Mouse (Mus musculus): ENCODE measurements around the gene Pid1. TPM values are rescaled to one million over a fixed set of nuclear protein-coding genes. Genes with fewer than 3 reads are reported as not detected.

Gene Pid1
- 20.3 TPM for polyA plus RNA-seq (2021)

DNA sequence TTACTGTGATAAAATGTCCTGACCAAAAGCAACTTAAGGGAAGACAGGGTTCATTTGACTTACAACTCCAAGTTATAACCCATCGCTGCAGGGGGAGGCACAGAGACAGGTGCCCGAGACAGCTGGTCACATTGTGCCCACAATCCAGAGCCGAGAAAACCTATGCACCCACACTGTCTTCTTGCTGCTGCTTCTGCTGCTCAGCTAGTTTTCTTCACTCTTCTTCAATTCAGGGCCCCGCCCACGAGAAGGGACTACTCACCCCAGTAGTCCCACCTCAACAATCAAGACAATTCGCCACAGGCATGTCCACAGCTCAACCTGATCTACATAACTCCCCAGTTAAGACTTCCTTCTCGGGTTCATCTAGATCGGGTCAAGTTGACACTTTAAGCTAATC is at the start of gene Pid1:
Pid1 (minus strand) TSS at position 214 of the 400 bp plus-strand sequence.
- no peak for ATAC-seq
- ChIA-PET CTCF (interaction anchor here (1.7 kb wide), 1 partner anchor 24 kb away, joined by 3 read pairs; no protein-coding TSS in a partner anchor), POLR2A (no interaction called here)
- no peak for TF ChIP-seq CTCF (IDR thresholded peaks at IDR 0.05)
- in situ Hi-C loops (cut with MboI; ENCODE audit: low pct_unique_long_range_greater_than_20kb) = no loop called here
- DNase-seq (ENCODE audit: low read depth, low spot score) = no peak
- peaks cover 3% of the 10 kb centered on the region for H3K27me3 ChIP-seq

DNA sequence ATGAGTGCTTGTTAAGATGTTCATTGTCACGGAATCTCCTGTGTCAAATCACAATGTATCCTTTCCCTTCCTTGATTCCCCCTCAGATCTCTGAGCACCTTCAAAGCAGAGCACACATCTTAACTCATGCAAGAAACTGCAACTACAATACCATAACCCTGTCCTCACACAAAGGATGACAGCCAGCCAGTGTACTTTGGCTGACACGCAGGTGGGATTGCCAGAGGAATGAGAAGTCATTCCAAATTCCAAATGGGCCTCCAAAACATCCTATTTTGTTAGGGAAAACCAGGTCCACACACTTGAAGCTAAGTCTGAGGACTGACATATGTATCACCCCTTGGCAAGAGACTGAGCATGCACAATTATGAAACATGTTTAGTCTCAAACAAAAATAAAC is 45.5 kb upstream of the Pid1 start:
- TF ChIP-seq CTCF (IDR thresholded peaks at IDR 0.05) = no peak
- CTCF ChIA-PET = no interaction called here
- POLR2A ChIA-PET = no interaction called here
- DNase-seq (ENCODE audit: low read depth, low spot score) (no peak), ATAC-seq (no peak)
- in situ Hi-C loops (cut with MboI; ENCODE audit: low pct_unique_long_range_greater_than_20kb) = no loop called here
- no peaks in the 10 kb centered on the region for H3K27me3 ChIP-seq

DNA sequence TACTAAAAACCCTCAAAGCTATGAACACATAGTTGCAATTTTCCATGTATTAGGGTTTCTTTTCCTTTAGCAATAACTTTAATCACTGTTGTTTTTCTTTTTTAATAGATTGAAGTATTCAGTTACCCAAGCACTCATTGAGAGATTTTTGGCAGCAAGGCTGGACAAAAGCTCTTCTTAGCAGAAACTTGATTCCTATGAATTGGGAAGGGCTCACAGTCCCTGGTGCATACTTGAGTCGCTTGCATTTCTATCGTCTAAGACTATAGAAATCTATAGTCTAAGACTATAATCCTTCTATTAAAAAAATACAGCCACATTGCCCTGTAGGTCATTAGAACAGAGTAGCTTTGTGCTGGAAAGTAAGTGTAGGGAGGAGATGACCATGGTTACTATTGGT is 44.9 kb upstream of the Pid1 start:
- DNase-seq (ENCODE audit: low read depth, low spot score) (no peak), ATAC-seq (no peak)
- no peaks in the 10 kb centered on the region for H3K27me3 ChIP-seq
- TF ChIP-seq CTCF (IDR thresholded peaks at IDR 0.05) = no peak
- ChIA-PET CTCF (no interaction called here), POLR2A (no interaction called here)
- in situ Hi-C loops (cut with MboI; ENCODE audit: low pct_unique_long_range_greater_than_20kb) = no loop called here

DNA sequence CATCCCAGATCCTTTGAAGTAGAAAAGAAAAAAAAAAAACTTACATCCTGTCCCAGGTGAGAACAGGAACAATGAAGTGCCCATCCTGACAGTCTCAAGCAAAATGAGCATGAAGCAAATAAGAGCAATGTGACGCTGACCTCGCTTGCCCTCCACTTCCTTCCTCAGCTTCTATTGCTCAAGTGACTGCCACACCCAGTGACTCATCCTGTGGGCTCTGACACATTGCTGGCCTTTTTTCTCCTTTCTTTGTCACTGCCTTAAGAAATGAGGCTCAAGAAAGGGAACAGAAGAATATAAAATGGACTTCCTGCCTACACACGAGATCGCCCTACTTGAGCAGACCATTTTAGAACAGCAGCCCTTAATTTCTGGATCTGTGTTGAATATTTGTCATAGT is 42.9 kb upstream of the Pid1 start:
- in situ Hi-C loops (cut with MboI; ENCODE audit: low pct_unique_long_range_greater_than_20kb) = no loop called here
- ATAC-seq (peak; percentile 54), DNase-seq (ENCODE audit: low read depth, low spot score) (peak; percentile 9)
- CTCF ChIA-PET = no interaction called here
- no peaks in the 10 kb centered on the region for H3K27me3 ChIP-seq
- POLR2A ChIA-PET = no interaction called here
- TF ChIP-seq CTCF (IDR thresholded peaks at IDR 0.05) = no peak

DNA sequence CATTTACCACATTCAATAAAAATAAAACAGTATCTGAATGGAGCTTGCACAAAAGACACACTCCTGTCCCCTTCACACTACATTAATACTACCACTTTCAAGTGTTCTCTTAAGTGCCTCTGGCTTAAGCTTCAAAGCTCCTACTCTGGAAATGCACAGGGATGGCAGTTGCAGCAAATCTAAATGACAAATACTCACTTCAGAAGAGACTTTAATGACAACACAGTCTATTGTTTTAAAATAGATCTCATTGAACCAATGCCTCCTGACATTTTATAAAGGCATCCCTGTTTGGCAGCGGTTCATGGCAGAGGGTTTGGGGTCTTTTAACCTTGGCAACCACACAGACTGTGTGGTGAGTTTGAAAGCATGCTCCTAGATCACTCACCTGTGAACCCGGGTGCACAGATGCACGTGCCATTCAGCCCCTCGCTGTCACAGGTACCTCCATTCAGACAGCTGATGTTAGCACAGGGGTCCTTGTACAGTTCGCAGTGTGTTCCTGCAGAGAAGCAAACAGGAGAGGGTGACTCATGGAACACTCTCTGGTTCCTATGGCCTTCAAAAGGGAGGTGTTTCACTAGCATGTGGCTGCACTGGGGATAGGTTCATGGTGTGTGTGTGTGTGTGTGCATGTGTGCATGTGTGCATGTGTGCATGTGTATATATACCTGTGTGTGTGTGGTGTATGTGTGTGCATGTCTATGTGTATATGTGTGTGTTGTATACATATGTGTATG is 41.7 kb upstream of the Pid1 start:
- no peak for TF ChIP-seq CTCF (IDR thresholded peaks at IDR 0.05)
- ATAC-seq (no peak), DNase-seq (ENCODE audit: low read depth, low spot score) (no peak)
- in situ Hi-C loops (cut with MboI; ENCODE audit: low pct_unique_long_range_greater_than_20kb) = no loop called here
- ChIA-PET CTCF (no interaction called here), POLR2A (no interaction called here)
- H3K27me3 ChIP-seq = no peaks in the 10 kb centered on the region

DNA sequence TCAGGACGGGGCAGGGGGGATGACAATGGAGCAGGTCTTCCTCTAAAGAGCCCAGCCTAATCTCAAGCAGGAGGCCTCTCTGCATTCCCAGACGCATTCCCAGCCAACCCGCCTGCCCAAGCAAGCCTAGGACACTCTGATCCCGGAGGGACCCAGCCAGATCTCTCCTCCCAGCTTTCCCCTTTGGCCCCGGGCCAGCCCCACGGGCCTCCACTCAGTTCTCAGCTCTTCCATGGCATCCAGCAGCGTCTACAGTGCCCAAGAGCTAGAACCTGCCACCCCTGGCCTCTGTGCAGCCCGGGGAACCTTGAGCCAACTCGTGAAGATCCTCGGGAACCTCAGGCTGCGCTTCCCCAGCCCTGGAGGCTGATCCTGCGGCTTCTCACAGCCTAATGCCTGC is 40.9 kb upstream of the Pid1 start:
- in situ Hi-C loops (cut with MboI; ENCODE audit: low pct_unique_long_range_greater_than_20kb) = no loop called here
- ChIA-PET CTCF (interaction anchor here (1.1 kb wide), 1 partner anchor 13 kb away, joined by 4 read pairs; no protein-coding TSS in a partner anchor), POLR2A (no interaction called here)
- no peak for ATAC-seq
- no peaks in the 10 kb centered on the region for H3K27me3 ChIP-seq
- no peak for TF ChIP-seq CTCF (IDR thresholded peaks at IDR 0.05)
- no peak for DNase-seq (ENCODE audit: low read depth, low spot score)

DNA sequence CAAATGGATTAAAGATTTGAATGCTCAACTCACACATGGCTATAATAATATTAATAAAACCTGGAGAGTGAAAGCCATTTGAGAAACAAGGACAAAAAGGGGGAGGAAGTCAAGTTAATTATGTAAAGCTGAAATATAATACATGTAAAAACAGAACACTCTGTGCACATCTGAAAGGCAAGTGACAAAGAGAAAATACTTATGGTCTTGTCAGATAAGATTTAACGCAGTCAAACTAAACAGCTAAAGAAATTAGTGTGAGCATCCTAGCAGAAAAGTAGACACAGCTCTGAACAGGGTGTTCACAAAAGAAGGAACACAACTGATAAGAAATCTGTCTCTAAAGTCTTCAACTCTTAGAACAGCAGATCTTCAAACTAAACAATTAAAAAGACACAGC is 38.2 kb upstream of the Pid1 start:
- TF ChIP-seq CTCF (IDR thresholded peaks at IDR 0.05) = no peak
- DNase-seq (ENCODE audit: low read depth, low spot score) = no peak
- peaks cover 2% of the 10 kb centered on the region for H3K27me3 ChIP-seq
- ChIA-PET CTCF (interaction anchor here (0.9 to 1.6 kb wide), 2 partner anchors 8 to 39 kb away, joined by 3 to 4 read pairs; no protein-coding TSS in a partner anchor), POLR2A (no interaction called here)
- in situ Hi-C loops (cut with MboI; ENCODE audit: low pct_unique_long_range_greater_than_20kb) = no loop called here
- no peak for ATAC-seq

DNA sequence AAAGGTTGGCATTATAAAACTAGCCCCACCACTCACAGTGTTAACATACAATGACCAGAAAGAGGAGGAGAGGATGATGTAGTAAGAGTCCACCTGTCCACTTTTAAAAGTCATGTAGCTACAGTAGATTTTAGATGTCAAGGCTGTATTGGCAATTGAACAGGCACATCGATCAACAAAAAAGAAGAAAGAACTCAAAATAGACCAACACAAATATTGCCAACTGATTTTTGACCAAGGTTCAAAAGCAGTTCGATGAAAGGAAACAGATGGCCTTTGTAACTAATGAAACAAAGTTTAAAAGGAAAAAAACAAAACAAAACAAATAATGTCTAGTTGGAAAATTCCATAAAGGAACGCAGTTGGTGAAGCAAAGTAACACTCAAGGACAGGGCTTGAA is 35.7 kb upstream of the Pid1 start:
- in situ Hi-C loops (cut with MboI; ENCODE audit: low pct_unique_long_range_greater_than_20kb) = no loop called here
- CTCF ChIA-PET = no interaction called here

DNA sequence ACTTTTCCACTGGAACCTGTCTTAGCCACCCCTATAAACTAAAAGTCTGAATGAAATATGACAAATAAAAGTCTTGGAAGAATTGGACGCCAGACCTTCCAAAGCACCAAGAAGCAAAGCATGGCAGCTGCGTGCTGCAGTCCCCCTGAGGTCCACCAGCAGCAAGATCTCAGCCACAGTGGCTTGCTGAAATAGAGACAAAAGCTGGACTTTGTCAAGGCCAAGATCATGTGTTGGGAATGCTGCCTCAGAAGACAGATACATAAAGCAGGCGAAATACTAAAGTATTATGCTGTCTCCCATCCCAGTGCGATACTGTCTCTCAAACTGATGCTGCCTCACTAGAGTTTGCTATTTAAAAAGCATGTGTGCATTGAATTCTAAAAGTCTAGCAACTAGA is 35.1 kb upstream of the Pid1 start:
- DNase-seq (ENCODE audit: low read depth, low spot score) (no peak), ATAC-seq (no peak)
- ChIA-PET POLR2A (interaction anchor here (0.6 kb wide), 1 partner anchor 125 kb away, joined by 4 read pairs; no protein-coding TSS in a partner anchor), CTCF (no interaction called here)
- H3K27me3 ChIP-seq = peaks cover 2% of the 10 kb centered on the region
- in situ Hi-C loops (cut with MboI; ENCODE audit: low pct_unique_long_range_greater_than_20kb) = no loop called here
- no peak for TF ChIP-seq CTCF (IDR thresholded peaks at IDR 0.05)

More for the DNA sequence above, 35.7 kb upstream of the Pid1 start:
- DNase-seq (ENCODE audit: low read depth, low spot score) (no peak), ATAC-seq (no peak)
- no peak for TF ChIP-seq CTCF (IDR thresholded peaks at IDR 0.05)
- H3K27me3 ChIP-seq = peaks cover 2% of the 10 kb centered on the region
- POLR2A ChIA-PET = no interaction called here

DNA sequence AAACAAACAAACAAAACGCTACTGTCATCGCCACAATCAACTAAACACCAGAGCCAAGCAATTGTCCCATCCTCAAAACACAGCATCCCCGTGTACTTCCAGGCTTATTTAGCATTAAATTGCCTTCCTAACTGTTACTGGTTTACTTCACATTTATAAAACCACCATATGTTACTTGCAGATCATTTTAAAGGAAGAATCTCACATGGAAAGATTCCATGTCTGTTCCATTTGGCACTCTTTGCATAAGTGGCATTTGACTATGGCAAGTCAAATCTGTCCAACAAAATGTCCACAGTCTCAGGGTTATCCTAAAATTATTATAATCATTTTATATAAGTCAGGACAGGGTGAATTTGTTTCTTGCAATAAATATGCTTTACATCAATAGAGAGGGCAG is 32.8 kb upstream of the Pid1 start:
- ATAC-seq = no peak
- CTCF ChIA-PET = no interaction called here
- DNase-seq (ENCODE audit: low read depth, low spot score) = no peak
- TF ChIP-seq CTCF (IDR thresholded peaks at IDR 0.05) = no peak
- H3K27me3 ChIP-seq = peaks cover 6% of the 10 kb centered on the region
- in situ Hi-C loops (cut with MboI; ENCODE audit: low pct_unique_long_range_greater_than_20kb) = no loop called here
- POLR2A ChIA-PET = no interaction called here

DNA sequence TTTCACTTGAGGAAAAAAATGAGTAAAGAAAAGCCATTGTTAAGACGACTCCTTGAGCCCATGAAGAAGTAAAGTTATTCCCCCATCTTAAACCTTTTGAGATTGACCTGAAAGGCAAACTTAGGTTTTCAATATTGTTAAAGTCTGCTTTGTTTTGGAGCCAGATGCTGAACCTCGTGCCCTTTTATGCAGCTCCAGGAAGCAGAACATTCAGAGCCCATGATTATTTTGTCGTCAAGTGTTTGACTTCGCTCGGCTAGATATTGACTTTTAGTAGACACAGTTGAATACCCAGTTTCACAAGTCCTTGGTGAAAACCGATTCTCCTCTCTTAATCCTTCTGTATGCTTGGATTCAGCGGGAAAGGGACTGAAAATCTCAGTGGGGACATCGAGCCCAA is 31.9 kb upstream of the Pid1 start:
- TF ChIP-seq CTCF (IDR thresholded peaks at IDR 0.05) = no peak
- no peak for ATAC-seq

DNA sequence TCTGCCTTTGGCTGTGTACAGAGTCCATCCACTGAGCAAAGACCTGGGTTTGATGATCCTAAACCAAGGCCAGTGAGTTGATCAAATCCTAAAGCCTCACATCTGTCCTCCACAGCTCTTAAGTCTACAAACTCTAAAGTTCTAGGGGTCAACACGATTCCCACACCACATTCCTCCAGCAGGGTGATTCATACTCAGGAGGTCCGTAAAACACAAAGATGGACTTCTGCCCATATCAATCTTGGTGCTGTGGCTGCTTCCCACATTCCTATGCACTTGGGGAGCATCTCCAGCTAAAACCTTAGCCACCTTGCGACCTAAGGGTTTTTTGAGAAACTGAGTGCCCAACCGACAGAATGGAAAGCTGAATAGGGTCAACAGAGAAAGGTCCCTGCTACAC is 27.0 kb upstream of the Pid1 start:
- H3K27me3 ChIP-seq = peaks cover 4% of the 10 kb centered on the region
- in situ Hi-C loops (cut with MboI; ENCODE audit: low pct_unique_long_range_greater_than_20kb) = no loop called here
- no peak for ATAC-seq

More for the DNA sequence above, 31.9 kb upstream of the Pid1 start:
- in situ Hi-C loops (cut with MboI; ENCODE audit: low pct_unique_long_range_greater_than_20kb) = no loop called here
- CTCF ChIA-PET = no interaction called here
- POLR2A ChIA-PET = no interaction called here
- no peak for DNase-seq (ENCODE audit: low read depth, low spot score)
- peaks cover 6% of the 10 kb centered on the region for H3K27me3 ChIP-seq

More for the DNA sequence above, 27.0 kb upstream of the Pid1 start:
- no peak for TF ChIP-seq CTCF (IDR thresholded peaks at IDR 0.05)
- ChIA-PET CTCF (no interaction called here), POLR2A (no interaction called here)
- no peak for DNase-seq (ENCODE audit: low read depth, low spot score)
